Mouse (Mus musculus): Measurements from ENCODE around the gene Gbf1.

- TF ChIP-seq POLR2A (IDR thresholded peaks at IDR 0.05; ENCODE audit: borderline replicate concordance, low read depth, low read length): no peak
- no peak for TF ChIP-seq CTCF (IDR thresholded peaks at IDR 0.05; ENCODE audit: low read depth, low read length)
Observed at GRCm38 (mm10) chr19:46216716-46217115, 64.4 kb downstream of the Gbf1 start.

Data from bone marrow macrophage, adult 2 months (primary cell).